Mouse (Mus musculus): ENCODE results near the gene Sfi1.
"Not testable (repeated sequence)": the region's sequence is repeated elsewhere in the genome, so short reads cannot be mapped to it uniquely, and the experiment has no call there.

Sfi1 gene

DNA sequence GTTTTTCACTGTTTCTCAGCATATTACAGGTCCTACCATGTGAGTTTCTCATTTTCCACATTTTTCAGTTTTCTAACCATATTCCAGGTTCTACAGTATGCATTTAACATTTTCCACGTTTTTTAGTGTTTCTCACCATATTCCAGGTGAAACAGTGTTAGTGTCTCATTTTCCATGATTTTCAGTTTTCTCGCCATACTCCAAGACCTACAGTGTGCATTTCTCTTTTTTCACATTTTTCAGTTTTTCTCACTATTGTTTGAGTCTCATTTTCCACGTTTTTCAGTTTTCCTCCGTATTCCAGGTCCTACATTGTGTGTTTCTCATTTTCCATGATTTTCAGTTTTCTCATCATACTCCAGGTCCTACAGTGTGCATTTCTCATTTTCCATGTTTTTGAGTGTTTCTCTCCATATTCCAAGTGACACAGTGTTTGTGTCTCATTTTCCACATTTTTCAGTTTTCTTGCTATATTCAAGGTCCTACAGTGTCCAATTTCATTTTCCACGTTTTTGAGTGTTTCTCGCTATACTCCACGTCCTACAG lies 89.6 kb downstream of the Sfi1 start:
- DNase-seq (ENCODE audit: low spot score), result no peak

- not testable (repeated sequence) for DNase-seq (ENCODE audit: low spot score)
Measured at GRCm38 (mm10) chr11:3102626-3103025, 90.6 kb downstream of the Sfi1 start.

- DNase-seq (ENCODE audit: low spot score), result no peak
Measured at GRCm38 (mm10) chr11:3101875-3102494, 91.3 kb downstream of the Sfi1 start.

GRCm38 (mm10) chr11:3101072-3101874 lies 92.0 kb downstream of the Sfi1 start:
- no peak for DNase-seq (ENCODE audit: low spot score)

- not testable (repeated sequence) for DNase-seq (ENCODE audit: low spot score)
Measured at GRCm38 (mm10) chr11:3100066-3100645, 93.1 kb downstream of the Sfi1 start.

Measured in testis, postnatal 10 days (tissue).